Mouse (Mus musculus) heart, embryonic 14.5 days (tissue): Measurements from ENCODE around the gene Nans. TPM values are rescaled to one million over a fixed set of nuclear protein-coding genes. Genes with fewer than 3 reads are reported as not detected.

ENCODE experiments used
- ATAC-seq: fragments of 200-750 bp; cut with Nextera tagmentation; 2 replicates; pipeline ENCODE4 v1.8.0; 2017; ENCODE audit warnings: low read depth, moderate TSS enrichment; ENCODE audit not compliant: insufficient number of reproducible peaks, insufficient read depth, low FRiP score
- H3K27ac ChIP-seq, 2 experiments: fragments of 200-500 bp in 1 of 2; fragments of 300-500 bp in 1 of 2; sonication (generic) in 1 of 2; replicated peaks in 1 of 2; 2 replicates each; pipeline ENCODE4 v1.5.1; 2012 to 2014; ENCODE audit warnings: low read depth in 2 of 2, low read length in 2 of 2, control low read depth in 1 of 2, mild to moderate bottlenecking in 1 of 2, mixed read lengths in 1 of 2; ENCODE audit not compliant: control insufficient read depth in 1 of 2, insufficient read depth in 1 of 2
- H3K27me3 ChIP-seq: fragments of 300-500 bp; sonication (generic); 2 replicates; pipeline ENCODE4 v1.6.1; 2014; ENCODE audit warnings: mild to moderate bottlenecking, low read length, control low read depth; ENCODE audit not compliant: control insufficient read depth, insufficient read depth
- H3K36me3 ChIP-seq: fragments of 300-500 bp; sonication (generic); 2 replicates; pipeline ENCODE4 v1.6.1; 2014; ENCODE audit warnings: mild to moderate bottlenecking, control low read depth, low read length, mixed read lengths; ENCODE audit not compliant: control insufficient read depth, insufficient read depth
- H3K4me1 ChIP-seq, 2 experiments: fragments of 200-500 bp in 1 of 2; fragments of 300-500 bp in 1 of 2; sonication (generic) in 1 of 2; 2 replicates each; pipeline ENCODE4 v1.6.1; 2012 to 2014; ENCODE audit warnings: low read length in 2 of 2, control low read depth in 1 of 2, mixed read lengths in 1 of 2; ENCODE audit not compliant: control insufficient read depth in 2 of 2, insufficient read depth in 2 of 2
- H3K4me2 ChIP-seq: fragments of 300-500 bp; sonication (generic); 2 replicates; pipeline ENCODE4 v1.6.1; 2014; ENCODE audit warnings: mild to moderate bottlenecking, low read length
- H3K4me3 ChIP-seq, 2 experiments: fragments of 200-500 bp in 1 of 2; fragments of 300-500 bp in 1 of 2; sonication (generic) in 1 of 2; 2 replicates each; pipeline ENCODE4 v1.5.1; 2012 to 2014; ENCODE audit warnings: low read length in 2 of 2, mild to moderate bottlenecking in 2 of 2, control low read depth in 1 of 2, low read depth in 1 of 2, moderate library complexity in 1 of 2; ENCODE audit not compliant: control insufficient read depth in 1 of 2, insufficient read depth in 1 of 2
- H3K9ac ChIP-seq: fragments of 300-500 bp; sonication (generic); 2 replicates; pipeline ENCODE4 v1.6.1; 2014; ENCODE audit warnings: mild to moderate bottlenecking, low read length
- H3K9me3 ChIP-seq: fragments of 300-500 bp; sonication (generic); 2 replicates; pipeline ENCODE4 v1.6.1; 2016; ENCODE audit warnings: low read length, control low read depth; ENCODE audit not compliant: control insufficient read depth
- WGBS: fragments of 180-500 bp; shearing (Covaris S2); extraction: QIAGEN DNeasy Blood & Tissue Kit; methylation state at CpG from one replicate; pipeline ENCODE4 v1.1.7; 2014; 5-methylcytosine and 5-hydroxymethylcytosine counted together
- polyA plus RNA-seq: library from polyadenylated mRNA; unstranded; fragments of >200 nt; fragmentation: Nextera tagmentation; extraction: Ambion mirVana; gene quantifications from 2 replicates; pipeline ENCODE4 v1.2.1, GENCODE M21; 2014

The Nans gene
- polyA plus RNA-seq, 1 experiment from 2014 or later, result 48.6 TPM

- Histone ChIP-seq H3K27me3 (no peaks in the 10 kb centered on the region), H3K36me3 (peaks cover 34% of the 10 kb centered on the region), H3K4me2 (no peak overlapping the region), H3K4me1 (peaks cover 9 to 48% of the 10 kb centered on the region in 2 experiments; a peak in 3 of 4 replicates), H3K27ac (no peak overlapping the region), H3K9ac (no peak overlapping the region), H3K9me3 (no peaks in the 10 kb centered on the region), H3K4me3 (no peak overlapping the region)
- 97% methylated on average over 2 of the region's 2 CpGs for WGBS
- no peak for ATAC-seq
These were observed 30.6 kb upstream of the Nans start for GRCm38 (mm10) chr4:46458411-46458810.

GRCm38 (mm10) chr4:46463130-46463830, 25.8 kb upstream of the Nans start:
- Histone ChIP-seq H3K9ac (no peak overlapping the region), H3K4me1 (peaks cover 2 to 15% of the 10 kb centered on the region in 2 experiments; a peak in 3 of 4 replicates), H3K4me3 (no peak overlapping the region), H3K27ac (no peak overlapping the region; a peak in 1 of 4 replicates), H3K4me2 (no peak overlapping the region), H3K27me3 (no peaks in the 10 kb centered on the region), H3K36me3 (peaks cover 83% of the 10 kb centered on the region), H3K9me3 (no peaks in the 10 kb centered on the region)
- no peak for ATAC-seq
- 80% methylated on average over 7 of the region's 7 CpGs for WGBS

GRCm38 (mm10) chr4:46465740-46466139, 23.3 kb upstream of the Nans start:
- no peaks in the 10 kb centered on the region for H3K9me3 ChIP-seq
- ATAC-seq, result no peak
- WGBS, result 88% methylated on average over 3 of the region's 3 CpGs

GRCm38 (mm10) chr4:46475101-46475500, 13.9 kb upstream of the Nans start:
- Histone ChIP-seq H3K36me3 (peaks cover 59% of the 10 kb centered on the region), H3K27ac (no peak overlapping the region), H3K27me3 (no peaks in the 10 kb centered on the region), H3K9ac (no peak overlapping the region), H3K4me1 (no peaks in the 10 kb centered on the region), H3K9me3 (no peaks in the 10 kb centered on the region), H3K4me3 (no peak overlapping the region), H3K4me2 (no peak overlapping the region)
- no peak for ATAC-seq
- 92% methylated on average over 5 of the region's 5 CpGs for WGBS

More at GRCm38 (mm10) chr4:46465740-46466139, 23.3 kb upstream of the Nans start:
- H3K4me3 ChIP-seq, result no peak overlapping the region
- no peak overlapping the region for H3K27ac ChIP-seq
- H3K27me3 ChIP-seq, result no peaks in the 10 kb centered on the region
- peaks cover 99% of the 10 kb centered on the region for H3K36me3 ChIP-seq
- H3K4me2 ChIP-seq, result no peak overlapping the region
- no peak overlapping the region for H3K9ac ChIP-seq
- peaks cover 2 to 13% of the 10 kb centered on the region in 2 experiments; a peak in 3 of 4 replicates for H3K4me1 ChIP-seq

- H3K36me3 ChIP-seq, result peaks cover 22% of the 10 kb centered on the region
- H3K27me3 ChIP-seq, result no peaks in the 10 kb centered on the region
- no peak overlapping the region for H3K4me3 ChIP-seq
- no peak overlapping the region for H3K27ac ChIP-seq
- H3K9me3 ChIP-seq, result no peaks in the 10 kb centered on the region
- H3K4me1 ChIP-seq, result no peaks in the 10 kb centered on the region
- no peak overlapping the region for H3K4me2 ChIP-seq
- 91% methylated on average over 2 of the region's 2 CpGs for WGBS
- no peak for ATAC-seq
- no peak overlapping the region for H3K9ac ChIP-seq
These were observed 10.0 kb upstream of the Nans start for GRCm38 (mm10) chr4:46479081-46479480.

- Histone ChIP-seq H3K27ac (peak overlapping the region; percentile 61 to 64), H3K9ac (no peak overlapping the region), H3K4me1 (peaks cover 11 to 16% of the 10 kb centered on the region in 2 experiments), H3K36me3 (no peaks in the 10 kb centered on the region), H3K27me3 (no peaks in the 10 kb centered on the region), H3K9me3 (no peaks in the 10 kb centered on the region), H3K4me2 (peak overlapping the region; percentile 25; the same call in 1 of the 2 replicates), H3K4me3 (no peak overlapping the region)
- peak; percentile 45; the same call in 1 of the 2 replicates for ATAC-seq
- WGBS, result 36% methylated on average over 14 of the region's 14 CpGs
These were observed 3.2 kb upstream of the Nans start for GRCm38 (mm10) chr4:46485696-46486417.

- ATAC-seq, result no peak
These were observed 1.7 kb upstream of the Nans start for GRCm38 (mm10) chr4:46487348-46487747.

More at GRCm38 (mm10) chr4:46487348-46487747, 1.7 kb upstream of the Nans start:
- no peaks in the 10 kb centered on the region for H3K27me3 ChIP-seq
- no peaks in the 10 kb centered on the region for H3K36me3 ChIP-seq
- peaks cover 11 to 16% of the 10 kb centered on the region in 2 experiments for H3K4me1 ChIP-seq
- H3K9me3 ChIP-seq, result no peaks in the 10 kb centered on the region
- H3K27ac ChIP-seq, result no peak overlapping the region
- no peak overlapping the region for H3K4me3 ChIP-seq
- no peak overlapping the region for H3K4me2 ChIP-seq
- WGBS, result 77% methylated on average over 5 of the region's 5 CpGs
- H3K9ac ChIP-seq, result no peak overlapping the region
